In genomic region chr15:5107686-5108654, GRCm38 (mm10) we compare ENCODE assay signal across 8 mouse cellular contexts. TPM values are rescaled to one million over a fixed set of nuclear protein-coding genes. Genes with fewer than 3 reads are reported as not detected.
A peak's percentile ranks its signal among the peaks of the same experiment; 100 is the strongest.
DNase-seq lines count a peak whose midpoint lies in the region; ATAC-seq and TF ChIP-seq lines count a peak whose summit lies in the region.

Card6 (minus strand) TSS chr15:5108539.

- intact Hi-C loops in gastrocnemius, postnatal 14 days (cut with DNase I; ENCODE audit: low total_unique reads) = no loop called here

- H3K4me1 ChIP-seq in kidney, adult 2 months (ENCODE audit: control insufficient read depth, insufficient read depth, low read length) = no peaks in the 10 kb centered on the region
- H3K4me1 ChIP-seq in cortical plate, adult 2 months (ENCODE audit: control insufficient read depth, insufficient read depth, low read length) = no peaks in the 10 kb centered on the region
- no peaks in the 10 kb centered on the region for H3K4me1 ChIP-seq in intestine, embryonic 15.5 days (replicated peaks)
- H3K4me1 ChIP-seq in lung, adult 2 months (ENCODE audit: control insufficient read depth, insufficient read depth, low read length) = no peaks in the 10 kb centered on the region; the same call in 1 of the 2 replicates
- peaks cover 10% of the 10 kb centered on the region for H3K4me1 ChIP-seq in thymus, adult 2 months (replicated peaks; ENCODE audit: control insufficient read depth, insufficient read depth, low read length)

- H3K4me2 ChIP-seq in intestine, embryonic 15.5 days (replicated peaks) = peak within 1 kb of the TSS; percentile 44

- H3K9me3 ChIP-seq in intestine, embryonic 15.5 days = no peaks in the 10 kb centered on the region

- no peak for ATAC-seq in intestine, embryonic 15.5 days

- TF ChIP-seq CTCF in kidney, adult 2 months (conservative IDR thresholded peaks at IDR 0.05; ENCODE audit: insufficient read depth, insufficient read length, low read depth, low read length) = no peak
- TF ChIP-seq CTCF in cortical plate, adult 2 months (IDR thresholded peaks at IDR 0.05; ENCODE audit: extremely low read depth, insufficient read depth, low read length) = no peak
- no peak for TF ChIP-seq CTCF in lung, adult 2 months (IDR thresholded peaks at IDR 0.05; ENCODE audit: insufficient read depth, low read length)
- no peak for TF ChIP-seq CTCF in thymus, adult 2 months (IDR thresholded peaks at IDR 0.05; ENCODE audit: borderline replicate concordance, control insufficient read depth, extremely low read depth, insufficient read depth, low read length, poor library complexity)

- peak; percentile 54 for DNase-seq in kidney, adult 2 months
- no peak for DNase-seq in kidney, adult 8-10 months
- DNase-seq in lung, adult 2 months = peak; percentile 30
- peak; percentile 79 for DNase-seq in thymus, adult 2 months
- no peak for DNase-seq in gastrocnemius, postnatal 14 days
- no peak for DNase-seq in gastrocnemius, adult 8-10 months (ENCODE audit: low spot score in 2 of 2)

- no peak within 1 kb of the TSS; the same call in 1 of the 2 replicates for H3K9ac ChIP-seq in intestine, embryonic 15.5 days

- H3K27ac ChIP-seq in kidney, adult 2 months (ENCODE audit: insufficient read depth, low read depth, low read length) = peak within 1 kb of the TSS; percentile 69
- peak within 1 kb of the TSS; percentile 51; the same call in 1 of the 2 replicates for H3K27ac ChIP-seq in cortical plate, adult 2 months (ENCODE audit: insufficient read depth, low read length)
- 0 out of 2 replicates have a peak within 1 kb of the TSS, but pooled peaks have one; percentile 7 for H3K27ac ChIP-seq in intestine, embryonic 15.5 days
- H3K27ac ChIP-seq in thymus, adult 2 months (ENCODE audit: control insufficient read depth, insufficient read depth, low read length) = peak within 1 kb of the TSS; percentile 77

- WGBS in kidney, adult 2 months = 45% methylated on average over 21 of the region's 21 CpGs
- 43% methylated on average over 21 of the region's 21 CpGs for WGBS in intestine, embryonic 15.5 days
- 12% methylated on average over 21 of the region's 21 CpGs for WGBS in lung, adult 2 months
- WGBS in thymus, adult 2 months = 3% methylated on average over 21 of the region's 21 CpGs

- no peaks in the 10 kb centered on the region for H3K27me3 ChIP-seq in kidney, adult 2 months (replicated peaks; ENCODE audit: control insufficient read depth, insufficient read depth, low read length)
- H3K27me3 ChIP-seq in intestine, embryonic 15.5 days (replicated peaks) = no peaks in the 10 kb centered on the region
- H3K27me3 ChIP-seq in thymus, adult 2 months (ENCODE audit: control insufficient read depth, insufficient read depth, low read length) = no peaks in the 10 kb centered on the region

- no peak for TF ChIP-seq POLR2A in kidney, adult 2 months (IDR thresholded peaks at IDR 0.05; ENCODE audit: low read depth, low read length)
- no peak for TF ChIP-seq POLR2A in cortical plate, adult 2 months (IDR thresholded peaks at IDR 0.05; ENCODE audit: extremely low read depth, insufficient read depth, low read length)
- TF ChIP-seq POLR2A in lung, adult 2 months (IDR thresholded peaks at IDR 0.05; ENCODE audit: borderline replicate concordance, extremely low read depth, low read depth, low read length) = no peak
- no peak for TF ChIP-seq POLR2A in thymus, adult 2 months (IDR thresholded peaks at IDR 0.05; ENCODE audit: control insufficient read depth, extremely low read depth, insufficient read depth, low read length, poor library complexity)

- H3K36me3 ChIP-seq in kidney, adult 2 months (ENCODE audit: control insufficient read depth, insufficient read depth, low read length) = no peaks in the 10 kb centered on the region
- no peaks in the 10 kb centered on the region for H3K36me3 ChIP-seq in intestine, embryonic 15.5 days
- no peaks in the 10 kb centered on the region for H3K36me3 ChIP-seq in thymus, adult 2 months (ENCODE audit: control insufficient read depth, insufficient read depth, low read length)

- peak within 1 kb of the TSS; percentile 60 for H3K4me3 ChIP-seq in kidney, adult 2 months (ENCODE audit: insufficient read depth, low read depth, low read length)
- H3K4me3 ChIP-seq in cortical plate, adult 2 months (ENCODE audit: insufficient read depth, low read length) = peak within 1 kb of the TSS; percentile 33; the same call in 1 of the 2 replicates
- H3K4me3 ChIP-seq in intestine, embryonic 15.5 days (replicated peaks) = peak within 1 kb of the TSS; percentile 25
- peak within 1 kb of the TSS; percentile 60 for H3K4me3 ChIP-seq in lung, adult 2 months (replicated peaks; ENCODE audit: extremely low read depth, low read depth, low read length)
- H3K4me3 ChIP-seq in thymus, adult 2 months (ENCODE audit: control insufficient read depth, insufficient read depth, low read length) = peak within 1 kb of the TSS; percentile 45

RNA-seq across cellular contexts. Expression of gene Card6, which starts in this region (rescaled TPM):
- polyA plus RNA-seq in kidney, adult 2 months (2012; rRNA removed) = 1.9 and 2.6 TPM in 2 replicates
- polyA plus RNA-seq in cortical plate, adult 2 months (2012; rRNA removed) = 0.75 and 1.0 TPM in 2 replicates
- polyA plus RNA-seq in intestine, embryonic 15.5 days (2015; fragmentation: Nextera tagmentation; extraction: Ambion mirVana) = 1.7 and 1.8 TPM in 2 replicates
- polyA plus RNA-seq in lung, adult 2 months (2012; rRNA removed) = 3.1 and 3.3 TPM in 2 replicates
- polyA plus RNA-seq in thymus, adult 2 months (2012; rRNA removed) = 4.1 and 4.3 TPM in 2 replicates
- 1 to 10 TPM; 1.4 to 1.8 TPM for total RNA-seq in gastrocnemius, postnatal 14 days (2021)
- total RNA-seq in gastrocnemius, adult 8-10 months (2022) = 1 to 10 TPM; 1.9 to 3.3 (median 2.4) TPM

Comparison
In these comparisons a context has a peak if more than half of its experiments do, and no peak if none do; other contexts are left out.
1. DNase-seq: peak in kidney, adult 2 months (single experiment), lung, adult 2 months (single experiment) and thymus, adult 2 months (single experiment); none in kidney, adult 8-10 months (0 of 2), gastrocnemius, postnatal 14 days (single experiment) and gastrocnemius, adult 8-10 months (0 of 2).
2. H3K27ac ChIP-seq: peak in every context shown above with its lines; median percentile 77 in thymus, adult 2 months; 69 in kidney, adult 2 months; 51 in cortical plate, adult 2 months; 7 in intestine, embryonic 15.5 days.
3. Peak in every context shown above with its lines, with median percentiles within 50 percentile points of each other: H3K4me3 ChIP-seq.